Mouse (Mus musculus) CH12.LX (cell line): Measurements from ENCODE around the gene Vps9d1.

Experiments used
- CHD2 ChIP-seq: IDR thresholded peaks from 2 replicates; pipeline ENCODE4 v1.6.1; 2011; ENCODE audit warnings: low read length, improper control_type of control experiment
- CTCF ChIP-seq, 2 experiments: IDR thresholded peaks in 1 of 2; conservative IDR thresholded peaks in 1 of 2; 2 replicates each; pipeline ENCODE4 v1.5.1; 2011 to 2012; ENCODE audit warnings: low read depth in 2 of 2, low read length in 2 of 2, improper control_type of control experiment in 1 of 2, inconsistent platforms in 1 of 2, mild to moderate bottlenecking in 1 of 2, moderate library complexity in 1 of 2
- EP300 ChIP-seq: IDR thresholded peaks from 2 replicates; pipeline ENCODE4 v1.6.1; 2011; ENCODE audit warnings: low read length, improper control_type of control experiment
- IRF4 ChIP-seq: IDR thresholded peaks from 2 replicates; pipeline ENCODE4 v1.6.1; 2014; ENCODE audit warnings: low read depth, mild to moderate bottlenecking, inconsistent platforms, low read length, improper control_type of control experiment
- JUND ChIP-seq: conservative IDR thresholded peaks from 2 replicates; pipeline ENCODE4 v1.6.1; 2011; ENCODE audit warnings: low read depth, low read length, improper control_type of control experiment
- MAFK ChIP-seq: IDR thresholded peaks from 2 replicates; pipeline ENCODE4 v1.6.1; 2011; ENCODE audit warnings: low read length, improper control_type of control experiment; ENCODE audit not compliant: insufficient replicate concordance
- MAX ChIP-seq: IDR thresholded peaks from 2 replicates; pipeline ENCODE4 v1.6.1; 2011; ENCODE audit warnings: low read length, improper control_type of control experiment
- MXI1 ChIP-seq: IDR thresholded peaks from 2 replicates; pipeline ENCODE4 v1.6.1; 2011; ENCODE audit warnings: mild to moderate bottlenecking, low read depth, low read length, improper control_type of control experiment
- MYC ChIP-seq: IDR thresholded peaks from 2 replicates; pipeline ENCODE4 v1.6.1; 2011; ENCODE audit warnings: low read depth, mild to moderate bottlenecking, improper control_type of control experiment, low read length
- NELFE ChIP-seq: IDR thresholded peaks from 2 replicates; pipeline ENCODE4 v1.6.1; 2011; ENCODE audit warnings: low read depth, low read length, improper control_type of control experiment
- POLR2A ChIP-seq: IDR thresholded peaks from 2 replicates; pipeline ENCODE4 v1.6.1; 2011; ENCODE audit warnings: low read depth, mild to moderate bottlenecking, improper control_type of control experiment, low read length
- RAD21 ChIP-seq: IDR thresholded peaks from 2 replicates; pipeline ENCODE4 v1.6.1; 2011; ENCODE audit warnings: low read depth, mild to moderate bottlenecking, low read length, improper control_type of control experiment, moderate library complexity
- SMC3 ChIP-seq: IDR thresholded peaks from 2 replicates; pipeline ENCODE4 v1.6.1; 2011; ENCODE audit warnings: low read depth, low read length, improper control_type of control experiment
- ZC3H11A ChIP-seq: IDR thresholded peaks from 2 replicates; pipeline ENCODE4 v1.6.1; 2012; ENCODE audit warnings: low read depth, mild to moderate bottlenecking, inconsistent platforms, low read length, improper control_type of control experiment

- TF ChIP-seq MYC (no peak), CTCF (conservative IDR thresholded peaks at IDR 0.05 in 1 of 2, IDR thresholded peaks at IDR 0.05 in 1 of 2; ENCODE audit: low read depth in 2 of 2, low read length in 2 of 2) (no peak), POLR2A (no peak), RAD21 (no peak), MAX (no peak), EP300 (no peak), CHD2 (no peak), NELFE (no peak), SMC3 (no peak), JUND (no peak), ZC3H11A (no peak), MAFK (no peak), MXI1 (no peak), IRF4 (no peak)
Observed at GRCm38 (mm10) chr8:123233300-123233699, 20.8 kb downstream of the Vps9d1 start.
